Comparison of ENCODE assay signal across 8 mouse cellular contexts in the genomic region with DNA sequence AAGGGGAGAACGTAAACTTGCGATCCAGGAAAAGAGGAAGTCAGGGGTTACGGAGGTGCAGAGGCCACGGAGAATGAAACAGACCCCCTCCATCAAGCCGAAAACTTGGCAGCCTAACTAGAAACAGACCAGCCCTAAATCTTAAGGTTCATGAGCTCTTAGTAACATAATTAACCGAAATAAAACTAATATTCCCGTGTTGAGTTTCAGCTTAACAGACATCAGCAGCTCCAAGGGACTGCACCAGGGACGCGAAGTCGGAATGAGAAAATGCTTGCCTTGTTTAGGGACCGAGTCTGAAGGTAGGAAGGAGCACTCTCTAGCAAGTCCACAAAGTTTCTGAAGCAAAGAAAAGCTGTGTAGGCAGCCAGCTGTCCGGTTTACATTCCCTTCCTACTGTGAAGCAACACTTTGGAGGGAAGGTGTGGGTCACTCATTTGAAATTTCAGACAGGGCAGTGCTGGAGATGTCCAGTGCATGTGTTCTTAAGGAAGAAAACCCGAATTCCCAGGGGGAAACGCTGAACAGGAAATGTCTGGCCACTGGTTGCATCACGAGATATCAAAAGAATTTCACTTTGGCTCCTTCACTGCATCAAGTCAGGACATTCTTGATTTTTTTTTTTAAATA.
DNase-seq lines count a peak whose midpoint lies in the region; ATAC-seq and TF ChIP-seq lines count a peak whose summit lies in the region.

No protein-coding gene starts in this region.

- peaks cover 14% of the 10 kb centered on the region; the same call in 1 of the 2 replicates for H3K4me1 ChIP-seq in brown adipose tissue, adult 24 weeks (ENCODE audit: control insufficient read depth, insufficient read depth, insufficient read length, low read length)
- H3K4me1 ChIP-seq in intestine, embryonic 16.5 days (ENCODE audit: control insufficient read depth, insufficient read depth, low read length), result peaks cover 5% of the 10 kb centered on the region; the same call in 1 of the 2 replicates
- H3K4me1 ChIP-seq in forebrain, embryonic 11.5 days (replicated peaks; ENCODE audit: control insufficient read depth, insufficient read depth, low read length), result no peaks in the 10 kb centered on the region

- WGBS in intestine, embryonic 16.5 days, result 43% methylated on average over 15 of the region's 15 CpGs
- 47% methylated on average over 15 of the region's 15 CpGs for WGBS in forebrain, embryonic 11.5 days

- no peak overlapping the region for H3K9ac ChIP-seq in intestine, embryonic 16.5 days (ENCODE audit: low read depth, low read length)
- H3K9ac ChIP-seq in forebrain, embryonic 11.5 days (ENCODE audit: low read length), result no peak overlapping the region

- peak overlapping the region; percentile 33 for H3K4me2 ChIP-seq in intestine, embryonic 16.5 days (ENCODE audit: low read depth, low read length)
- no peak overlapping the region for H3K4me2 ChIP-seq in forebrain, embryonic 11.5 days (ENCODE audit: low read depth, low read length, severe bottlenecking)

- TF ChIP-seq CTCF in gastrocnemius, adult 2 months (IDR thresholded peaks at IDR 0.05), result no peak

- no peaks in the 10 kb centered on the region for H3K9me3 ChIP-seq in intestine, embryonic 16.5 days (ENCODE audit: control insufficient read depth, low read length)
- no peaks in the 10 kb centered on the region for H3K9me3 ChIP-seq in forebrain, embryonic 11.5 days (ENCODE audit: control insufficient read depth, low read length)

- no peaks in the 10 kb centered on the region for H3K27me3 ChIP-seq in intestine, embryonic 16.5 days (replicated peaks; ENCODE audit: control insufficient read depth, insufficient read depth, low read length)
- no peaks in the 10 kb centered on the region for H3K27me3 ChIP-seq in forebrain, embryonic 11.5 days (ENCODE audit: control insufficient read depth, insufficient read depth, low read length)

- intact Hi-C loops in gastrocnemius, adult 2 months (cut with DNase I), result no loop called here

- H3K36me3 ChIP-seq in intestine, embryonic 16.5 days (ENCODE audit: control insufficient read depth, insufficient read depth, low read length), result no peaks in the 10 kb centered on the region
- H3K36me3 ChIP-seq in forebrain, embryonic 11.5 days (ENCODE audit: control insufficient read depth, insufficient read depth, low read length), result no peaks in the 10 kb centered on the region

- H3K27ac ChIP-seq in brown adipose tissue, adult 24 weeks (replicated peaks; ENCODE audit: low read depth, low read length), result peak overlapping the region; percentile 61
- peak overlapping the region; percentile 56 for H3K27ac ChIP-seq in gastrocnemius, adult 2 months
- H3K27ac ChIP-seq in intestine, embryonic 16.5 days (ENCODE audit: low read length), result no peak overlapping the region
- H3K27ac ChIP-seq in forebrain, embryonic 11.5 days (ENCODE audit: low read depth, low read length), result no peak overlapping the region

- peak; percentile 48 for DNase-seq in gastrocnemius, adult 2 months
- peak; percentile 36 to 51 for DNase-seq in lung, adult 18-20 months
- DNase-seq in cerebellum, postnatal 36 days, result no peak
- DNase-seq in spleen, postnatal 10 days (ENCODE audit: low spot score in 2 of 2), result no peak
- no peak for DNase-seq in layer of hippocampus, adult 9-10 months (ENCODE audit: low spot score)
- DNase-seq in forebrain, embryonic 11.5 days (ENCODE audit: low spot score), result no peak

- ATAC-seq in intestine, embryonic 16.5 days, result no peak
- no peak for ATAC-seq in forebrain, embryonic 11.5 days (replicated peaks; ENCODE audit: low FRiP score)

- peak overlapping the region; percentile 14 for H3K4me3 ChIP-seq in brown adipose tissue, adult 24 weeks (ENCODE audit: insufficient read depth, low read depth, low read length)
- peak overlapping the region; percentile 55 for H3K4me3 ChIP-seq in gastrocnemius, adult 2 months
- no peak overlapping the region for H3K4me3 ChIP-seq in intestine, embryonic 16.5 days (ENCODE audit: low read length)
- H3K4me3 ChIP-seq in forebrain, embryonic 11.5 days (ENCODE audit: low read depth, low read length), result no peak overlapping the region

Comparison
In these comparisons a context has a peak if more than half of its experiments do, and no peak if none do; other contexts are left out.
1. H3K27ac ChIP-seq: peak in brown adipose tissue, adult 24 weeks (single experiment) and gastrocnemius, adult 2 months (single experiment); none in intestine, embryonic 16.5 days (single experiment) and forebrain, embryonic 11.5 days (single experiment).
2. H3K4me3 ChIP-seq: peak in brown adipose tissue, adult 24 weeks (single experiment) and gastrocnemius, adult 2 months (single experiment); none in intestine, embryonic 16.5 days (single experiment) and forebrain, embryonic 11.5 days (single experiment).
3. DNase-seq: peak in gastrocnemius, adult 2 months (single experiment) and lung, adult 18-20 months (2 of 2); none in cerebellum, postnatal 36 days (0 of 2), spleen, postnatal 10 days (0 of 2), layer of hippocampus, adult 9-10 months (single experiment) and forebrain, embryonic 11.5 days (single experiment).